Mouse (Mus musculus): ENCODE data around the gene Filip1l.
"Not testable (repeated sequence)": the region's sequence is repeated elsewhere in the genome, so short reads cannot be mapped to it uniquely, and the experiment has no call there.

- not testable (repeated sequence) for TF ChIP-seq CTCF, POLR2A (IDR thresholded peaks at IDR 0.05; ENCODE audit: insufficient read depth, low read depth, low read length)
Measured at GRCm38 (mm10) chr16:57391171-57391570, 38.3 kb downstream of the Filip1l start.

All from olfactory bulb, adult 2 months (tissue).